Mouse (Mus musculus): ENCODE data around the gene Stx11.

Stx11 gene

DNA sequence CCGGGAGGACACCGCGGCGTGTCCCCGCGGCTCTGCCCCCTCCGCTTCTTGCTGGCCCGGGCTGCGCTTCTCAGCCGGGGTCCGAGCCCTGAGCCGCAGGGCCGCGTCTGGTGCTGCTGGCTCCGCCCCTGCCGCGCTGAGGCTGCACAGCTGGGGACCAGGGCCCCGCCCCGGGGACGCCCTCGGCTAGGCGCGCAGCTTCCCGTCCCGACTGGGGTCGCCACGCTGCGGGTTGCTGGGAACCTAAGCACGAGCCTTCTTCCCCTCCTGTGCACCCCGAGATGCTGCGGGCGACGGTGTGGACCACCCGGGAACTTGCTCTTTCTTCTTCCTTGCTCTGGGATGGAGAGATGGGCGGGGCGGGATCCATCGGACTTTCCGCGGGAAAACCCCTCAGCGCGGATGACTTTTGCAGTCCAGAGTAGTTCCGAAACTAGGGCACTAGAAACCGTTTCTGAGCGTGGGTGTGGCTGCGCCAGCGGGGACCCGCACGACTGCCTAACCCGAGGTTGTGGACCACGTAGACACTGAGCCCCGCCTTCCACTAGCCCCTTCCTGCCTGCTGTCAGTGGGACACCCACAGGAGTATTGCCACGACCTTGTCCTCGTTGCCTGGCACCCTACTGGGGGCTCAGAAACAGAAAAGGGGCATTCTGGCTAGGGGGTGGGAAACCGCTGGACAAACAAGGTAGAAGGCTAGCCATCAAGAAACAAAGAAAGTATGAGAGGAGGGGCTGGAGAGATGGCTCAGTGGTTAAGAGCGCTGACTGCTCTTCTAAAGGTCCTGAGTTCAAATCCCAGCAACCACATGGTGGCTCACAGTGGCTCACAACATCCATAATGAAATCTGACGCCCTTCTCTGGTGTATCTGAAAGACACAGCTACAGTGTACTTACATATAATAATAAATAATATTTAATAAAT, at the start of gene Stx11:
Gene Stx11 (minus strand): TSS at position 148 of the 925 bp plus-strand sequence.
- in situ Hi-C loops (cut with MboI; ENCODE audit: unreplicated experiment in 2 of 2): no loop called here

DNA sequence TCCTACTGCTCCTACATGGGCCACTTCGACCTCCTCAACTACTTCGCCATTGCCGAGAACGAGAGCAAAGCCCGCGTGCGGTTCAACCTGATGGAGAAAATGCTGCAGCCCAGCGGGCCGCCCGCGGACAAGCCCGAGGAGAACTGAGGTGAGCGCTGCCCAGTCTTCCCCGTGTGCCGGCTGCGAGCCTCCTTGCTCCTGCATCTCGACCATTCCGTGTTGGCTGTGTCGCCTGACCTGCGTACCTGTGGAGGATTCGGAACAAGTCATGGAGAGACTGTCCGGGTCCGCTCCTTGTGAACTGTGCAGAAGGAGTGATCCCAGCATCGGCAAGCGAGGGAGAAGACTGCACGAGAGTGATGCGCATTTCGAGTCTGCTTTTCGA, 44.6 kb upstream of the Stx11 start:
- in situ Hi-C loops (cut with MboI; ENCODE audit: unreplicated experiment in 2 of 2): loop anchor here (5.0 to 25.0 kb wide), 3 partner anchors 539 to 1704 kb away; partner anchors contain the start of genes Gje1 (in 1 of the 2), Nmbr (in 1 of the 2) and Vta1 (in 1 of the 2)

DNA sequence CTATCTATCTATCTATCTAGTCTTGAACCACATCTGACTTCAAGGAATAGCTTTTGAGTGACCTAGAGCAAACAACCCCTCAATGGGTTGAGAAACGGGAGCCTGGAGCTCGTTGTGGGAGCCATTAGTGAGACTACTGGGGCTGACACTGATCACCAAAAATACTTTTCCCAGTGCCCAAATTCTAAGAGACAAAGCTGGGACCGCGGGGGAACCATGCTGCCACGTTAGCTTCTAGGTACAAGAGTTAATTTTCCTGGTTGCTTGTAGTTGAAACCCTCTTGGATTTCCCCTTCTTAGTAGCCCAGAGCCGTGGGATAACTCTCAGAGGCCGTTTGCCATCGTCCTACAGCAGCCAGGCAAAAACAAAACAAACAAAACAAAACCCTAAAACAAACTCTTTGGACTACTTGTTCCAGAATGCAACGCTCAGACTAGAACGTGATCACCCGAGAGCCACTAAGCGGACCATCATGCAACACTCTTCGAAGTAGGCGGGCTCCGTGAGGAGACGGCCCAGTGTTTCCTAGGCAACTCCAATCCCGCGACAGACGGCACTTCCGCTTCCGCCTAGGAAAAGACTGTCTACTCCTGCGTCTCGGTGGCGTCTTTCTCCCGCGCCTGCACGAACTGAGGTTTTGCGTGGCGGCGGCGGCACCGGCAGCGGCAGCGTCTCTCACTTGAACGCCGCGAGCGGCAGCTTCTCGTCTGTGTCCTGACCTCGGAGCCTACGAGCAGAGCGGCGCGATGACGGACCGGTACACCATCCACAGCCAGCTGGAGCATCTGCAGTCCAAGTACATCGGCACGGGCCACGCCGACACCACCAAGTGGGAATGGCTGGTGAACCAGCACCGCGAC, 44.0 kb upstream of the Stx11 start:
- in situ Hi-C loops (cut with MboI; ENCODE audit: unreplicated experiment in 2 of 2): loop anchor here (5.0 to 25.0 kb wide), 3 partner anchors 539 to 1704 kb away; partner anchors contain the start of genes Gje1 (in 1 of the 2), Nmbr (in 1 of the 2) and Vta1 (in 1 of the 2)

DNA sequence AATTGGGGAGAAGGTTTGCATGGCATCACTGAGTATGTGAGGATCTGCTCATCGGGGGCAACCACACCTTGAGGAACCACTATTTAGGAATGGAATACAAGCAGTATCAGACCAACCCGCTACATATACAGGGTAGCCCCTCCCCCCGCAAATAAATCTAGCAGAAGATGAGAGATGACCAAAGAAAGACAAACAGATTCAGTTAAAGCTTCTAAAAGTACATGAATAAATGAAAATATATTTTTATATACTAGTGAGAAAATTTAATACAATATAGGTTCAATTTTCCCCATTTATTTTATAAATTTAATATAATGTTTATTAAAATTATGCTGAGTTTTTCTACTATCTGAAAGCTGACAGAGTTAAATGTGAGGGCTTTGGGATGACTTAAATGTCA, 40.9 kb upstream of the Stx11 start, which contains the start of gene Sf3b5:
Gene Sf3b5 (plus strand): TSS at position 301 of the 400 bp plus-strand sequence.
- in situ Hi-C loops (cut with MboI; ENCODE audit: unreplicated experiment in 2 of 2): loop anchor here (5.0 to 25.0 kb wide), 3 partner anchors 542 to 1707 kb away; partner anchors contain the start of genes Gje1 (in 1 of the 2), Nmbr (in 1 of the 2) and Vta1 (in 1 of the 2)

DNA sequence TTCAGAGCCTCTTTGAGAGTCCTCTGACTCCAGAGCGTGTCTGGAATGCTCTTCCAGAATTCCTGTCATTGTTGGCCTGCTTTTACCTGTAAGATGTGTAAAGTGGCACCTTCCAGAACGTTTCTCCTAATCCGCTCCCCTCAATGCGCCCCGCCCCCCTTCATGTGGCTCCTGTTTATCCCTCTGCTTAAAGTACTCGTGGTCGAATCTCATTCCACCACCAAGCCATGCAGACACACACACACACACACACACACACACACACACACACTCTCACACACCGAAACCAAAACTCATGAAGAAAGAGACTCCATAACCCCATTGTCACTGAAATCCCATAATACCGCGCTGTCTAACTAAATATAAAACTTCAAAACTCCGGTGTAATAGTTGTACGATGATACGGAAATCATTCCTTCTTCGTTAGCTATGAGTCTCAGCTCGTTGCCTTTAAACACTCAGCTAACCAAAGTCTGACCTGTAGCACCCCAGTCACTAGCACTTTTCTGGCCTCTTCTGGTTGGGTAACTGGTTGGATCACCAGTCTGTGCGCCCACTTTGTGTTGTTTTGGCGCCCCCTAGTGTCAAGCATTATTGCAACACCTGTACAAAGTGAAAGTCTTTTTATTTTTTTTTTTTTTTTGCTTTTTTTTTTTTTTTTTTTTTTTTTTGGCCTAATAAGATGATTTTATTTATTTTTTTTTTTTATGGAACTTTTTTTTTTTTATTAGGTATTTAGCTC, 32.8 kb upstream of the Stx11 start:
- in situ Hi-C loops (cut with MboI; ENCODE audit: unreplicated experiment in 2 of 2): loop anchor here (10.0 to 25.0 kb wide), 4 partner anchors 72 to 1635 kb away; no protein-coding TSS in a partner anchor

DNA sequence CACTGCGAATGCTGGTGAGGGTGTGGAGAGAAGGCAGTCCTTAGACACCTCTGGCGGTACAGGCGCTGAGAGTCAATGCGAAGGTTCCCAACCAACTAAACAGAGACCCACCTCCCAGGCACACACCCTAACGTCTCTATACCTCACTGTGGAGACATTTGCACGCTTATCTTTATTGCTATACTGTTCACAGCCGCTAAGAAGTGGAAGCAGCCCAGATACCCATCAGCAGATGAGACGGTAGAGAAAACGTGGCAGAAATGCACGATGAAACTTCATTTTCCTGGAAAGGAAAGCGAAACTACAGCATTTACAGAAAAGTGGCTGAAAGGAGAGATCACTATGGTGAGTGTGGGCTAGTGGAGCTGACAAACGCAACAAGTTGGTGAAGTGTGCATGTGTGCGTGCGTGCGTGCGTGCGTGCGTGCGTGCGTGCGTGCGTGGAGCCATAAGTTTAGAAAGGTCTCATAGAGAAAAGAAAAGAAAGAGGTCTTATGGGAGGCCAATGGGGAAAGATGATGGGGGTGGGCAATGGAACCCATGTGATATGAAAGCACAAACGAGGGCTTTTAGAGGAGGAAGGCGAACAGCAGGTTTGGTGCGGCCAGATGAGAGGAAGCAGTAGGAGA, 29.4 kb upstream of the Stx11 start:
- in situ Hi-C loops (cut with MboI; ENCODE audit: unreplicated experiment in 2 of 2): loop anchor here (5.0 to 25.0 kb wide), 5 partner anchors 69 to 1631 kb away; no protein-coding TSS in a partner anchor

DNA sequence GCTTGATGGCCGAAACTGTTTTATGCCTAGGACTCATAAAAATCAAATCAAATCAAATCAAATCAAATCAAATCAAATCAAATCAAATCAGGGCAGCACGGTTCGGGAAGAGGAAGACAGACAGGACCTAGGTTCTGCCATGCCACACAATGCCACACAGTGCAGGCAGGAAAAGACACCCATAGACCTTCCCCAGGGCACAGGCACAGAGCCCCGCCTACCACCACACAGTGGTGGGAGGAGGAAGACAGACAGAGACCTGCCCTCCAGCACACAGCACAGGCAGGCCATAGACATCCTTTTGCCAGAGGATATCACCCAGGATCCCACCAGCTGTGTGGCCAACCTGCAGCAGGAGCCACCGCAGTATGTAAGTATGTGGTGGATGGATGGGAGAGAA, 27.9 kb upstream of the Stx11 start:
- in situ Hi-C loops (cut with MboI; ENCODE audit: unreplicated experiment in 2 of 2): loop anchor here (5.0 to 25.0 kb wide), 5 partner anchors 67 to 1630 kb away; no protein-coding TSS in a partner anchor

DNA sequence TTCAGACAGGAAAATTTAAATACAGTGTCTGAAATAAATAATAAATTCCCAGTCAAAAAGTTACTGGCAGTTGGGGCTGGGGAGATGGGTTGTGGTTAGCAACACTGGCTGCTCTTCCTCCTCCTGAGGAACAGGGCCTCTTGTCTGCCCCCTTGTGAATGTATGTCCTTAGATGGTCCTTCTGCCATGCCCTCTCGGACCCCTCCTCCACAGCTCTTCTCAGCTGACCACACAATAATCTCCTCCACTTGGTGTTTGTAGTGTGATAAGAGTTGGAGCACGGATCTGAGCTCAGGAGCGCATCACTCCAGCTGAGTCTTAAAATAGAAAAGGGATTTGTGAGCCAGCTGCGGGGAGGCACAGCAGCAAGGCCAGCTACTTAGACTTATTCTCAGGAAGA, 22.8 kb upstream of the Stx11 start:
- in situ Hi-C loops (cut with MboI; ENCODE audit: unreplicated experiment in 2 of 2): loop anchor here (5.0 to 25.0 kb wide), 4 partner anchors 62 to 1625 kb away; no protein-coding TSS in a partner anchor

DNA sequence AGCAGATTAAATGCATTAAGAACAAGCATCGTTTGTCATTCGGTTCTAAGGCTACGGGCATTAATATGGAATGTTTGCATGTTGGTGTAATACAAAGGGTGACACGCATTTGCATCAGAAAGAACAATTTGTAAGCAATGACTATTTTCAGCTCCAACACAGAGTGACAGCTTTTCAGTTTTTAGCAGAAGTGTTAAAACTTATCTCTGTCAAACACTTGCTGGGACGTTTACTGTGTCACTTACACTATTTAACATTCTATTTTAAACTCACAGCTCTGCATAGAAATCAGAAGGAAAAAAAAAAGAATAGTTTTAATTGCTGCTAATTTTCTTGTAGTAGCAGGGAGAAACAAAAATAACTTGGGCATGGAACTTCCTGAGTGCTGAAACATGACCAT, 22.4 kb upstream of the Stx11 start:
- in situ Hi-C loops (cut with MboI; ENCODE audit: unreplicated experiment in 2 of 2): loop anchor here (5.0 to 25.0 kb wide), 4 partner anchors 62 to 1624 kb away; no protein-coding TSS in a partner anchor

DNA sequence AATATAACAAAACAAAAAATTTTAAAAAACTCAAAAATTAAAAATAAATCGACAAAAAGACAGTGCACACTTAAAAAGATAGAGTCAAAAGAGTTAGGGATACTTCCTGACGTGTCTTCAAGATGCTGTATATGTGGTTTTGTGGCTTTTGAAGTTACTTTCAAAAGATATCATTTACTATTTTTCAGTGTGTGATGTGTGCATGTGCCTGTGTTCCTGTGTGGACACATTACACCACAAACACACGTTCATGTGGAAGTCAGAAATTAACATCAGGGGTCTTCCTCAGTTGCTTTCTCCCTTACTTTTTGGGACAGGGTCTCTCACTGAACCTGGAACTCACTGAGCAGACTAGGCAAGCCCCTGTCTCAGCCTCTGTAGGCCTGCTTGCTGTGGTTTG, 20.9 kb upstream of the Stx11 start:
- in situ Hi-C loops (cut with MboI; ENCODE audit: unreplicated experiment in 2 of 2): loop anchor here (5.0 to 25.0 kb wide), 4 partner anchors 60 to 1623 kb away; no protein-coding TSS in a partner anchor

DNA sequence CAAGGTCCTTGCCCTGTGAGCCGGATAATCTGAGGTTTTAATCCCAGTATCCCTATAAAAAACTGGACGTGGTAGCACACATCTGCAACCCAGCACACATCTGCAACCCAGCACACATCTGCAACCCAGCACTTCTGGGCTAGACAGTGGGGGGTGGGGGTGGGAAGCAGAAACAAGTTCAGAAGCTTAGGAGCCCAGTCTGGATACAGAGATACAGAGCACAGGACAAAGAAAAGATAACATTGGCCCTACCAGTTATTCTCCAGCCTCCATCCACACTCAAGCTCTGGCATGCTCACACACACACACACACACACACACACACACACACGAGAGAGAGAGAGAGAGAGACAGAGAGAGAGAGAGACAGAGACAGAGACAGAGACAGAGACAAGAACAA, 19.4 kb upstream of the Stx11 start:
- in situ Hi-C loops (cut with MboI; ENCODE audit: unreplicated experiment in 2 of 2): loop anchor here (10.0 to 25.0 kb wide), 3 partner anchors 59 to 1621 kb away; no protein-coding TSS in a partner anchor

DNA sequence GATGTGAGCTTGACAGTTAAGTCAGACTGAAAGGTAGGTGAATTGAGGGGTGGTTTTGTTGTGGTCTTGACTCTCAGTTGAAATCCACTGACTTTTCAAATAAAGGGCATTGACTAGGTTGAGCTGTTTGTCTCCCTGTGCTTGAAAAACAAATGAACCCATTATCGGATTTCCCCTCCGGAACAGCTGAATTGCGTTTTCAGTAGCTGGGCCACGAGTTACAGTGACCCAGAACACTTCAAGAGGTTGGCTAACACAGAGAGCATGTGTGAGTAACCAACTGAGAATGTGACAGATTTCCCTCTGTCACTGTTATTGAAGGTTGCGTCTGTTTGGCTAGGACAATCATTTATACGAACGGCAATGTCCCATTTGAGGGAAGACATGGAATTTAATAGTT, 17.0 kb upstream of the Stx11 start:
- in situ Hi-C loops (cut with MboI; ENCODE audit: unreplicated experiment in 2 of 2): loop anchor here (10.0 to 25.0 kb wide), 3 partner anchors 56 to 1619 kb away; no protein-coding TSS in a partner anchor

DNA sequence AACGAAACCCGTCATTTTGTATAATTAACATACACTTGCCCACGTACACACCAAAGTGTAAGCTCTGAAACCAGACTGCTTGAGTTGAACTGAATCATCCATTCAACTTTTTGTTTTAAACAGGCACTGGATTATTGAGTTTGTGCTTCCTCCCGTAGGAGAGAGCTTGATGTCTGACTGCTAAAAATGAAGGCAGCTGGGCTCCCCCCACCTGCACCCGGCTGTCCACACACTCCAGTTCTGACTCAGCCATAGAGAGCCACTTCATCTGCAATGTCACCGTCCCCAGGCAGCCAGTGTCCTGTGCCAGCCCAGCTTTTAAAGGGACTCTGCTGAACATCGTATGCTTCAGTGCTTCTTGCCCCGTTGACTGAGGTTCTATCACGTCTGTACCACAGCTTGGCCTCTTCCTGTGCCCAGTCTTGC, 13.7 kb upstream of the Stx11 start:
- in situ Hi-C loops (cut with MboI; ENCODE audit: unreplicated experiment in 2 of 2): loop anchor here (25.0 kb wide), 2 partner anchors 1515 to 1615 kb away; no protein-coding TSS in a partner anchor

DNA sequence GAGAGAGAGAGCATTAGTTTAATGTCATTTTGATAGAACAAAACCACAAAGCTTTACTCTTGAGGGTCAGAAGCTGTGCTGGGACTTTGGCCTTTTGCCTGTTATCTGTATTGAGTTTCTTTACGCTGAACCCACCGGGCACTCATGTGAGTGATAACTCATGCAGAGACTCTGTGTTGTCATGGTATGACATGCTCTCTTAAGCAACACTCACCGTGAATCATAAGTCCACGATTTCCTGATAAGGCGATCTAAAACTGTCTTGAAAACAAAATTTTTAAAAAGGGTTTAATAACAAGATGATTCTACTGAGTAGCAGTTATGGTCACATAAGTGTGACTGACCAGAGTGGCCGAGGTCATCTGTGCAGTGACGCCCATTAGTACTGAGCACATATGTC, 12.5 kb upstream of the Stx11 start:
- in situ Hi-C loops (cut with MboI; ENCODE audit: unreplicated experiment in 2 of 2): loop anchor here (25.0 kb wide), 2 partner anchors 1514 to 1614 kb away; no protein-coding TSS in a partner anchor

DNA sequence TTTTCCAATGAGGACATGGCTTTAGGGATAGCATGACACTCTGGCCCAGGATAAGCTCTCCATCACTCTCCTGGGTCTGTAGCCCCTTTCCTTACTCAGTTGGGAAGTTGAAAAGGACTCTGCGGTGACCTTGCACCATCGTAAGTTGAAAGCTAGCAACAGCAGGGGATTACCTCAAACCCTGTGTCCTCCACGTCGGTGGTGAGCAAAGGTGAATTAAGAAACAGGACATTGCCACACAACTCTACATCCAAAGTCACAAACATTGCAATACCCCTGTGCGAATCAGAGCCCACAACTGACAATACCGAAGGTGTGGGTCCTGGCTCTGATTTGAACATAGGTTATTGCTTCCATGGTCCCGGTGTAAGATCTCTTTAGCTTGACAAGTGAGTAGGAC, 11.9 kb upstream of the Stx11 start:
- in situ Hi-C loops (cut with MboI; ENCODE audit: unreplicated experiment in 2 of 2): loop anchor here (25.0 kb wide), 2 partner anchors 1514 to 1614 kb away; no protein-coding TSS in a partner anchor

DNA sequence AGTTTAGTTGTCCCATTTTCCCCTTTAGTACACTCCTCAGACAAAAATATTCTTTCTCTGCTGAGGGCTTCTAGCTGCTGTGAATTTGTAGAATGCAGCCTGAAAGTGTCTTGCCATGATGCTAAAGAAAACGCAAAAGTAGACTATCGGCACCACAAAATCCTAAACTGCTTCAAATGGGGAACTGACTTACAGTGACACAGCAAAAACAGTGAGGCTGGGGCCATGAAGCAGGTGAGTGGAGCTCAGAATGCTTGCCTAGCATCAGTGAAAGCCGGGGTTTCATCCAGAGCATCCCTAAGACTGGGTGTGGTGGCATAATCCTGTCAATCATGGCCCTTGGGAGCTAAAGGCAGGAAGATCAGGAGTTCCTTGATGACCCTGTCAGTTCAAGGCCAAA, 11.4 kb upstream of the Stx11 start:
- in situ Hi-C loops (cut with MboI; ENCODE audit: unreplicated experiment in 2 of 2): loop anchor here (25.0 kb wide), 2 partner anchors 1513 to 1613 kb away; no protein-coding TSS in a partner anchor

DNA sequence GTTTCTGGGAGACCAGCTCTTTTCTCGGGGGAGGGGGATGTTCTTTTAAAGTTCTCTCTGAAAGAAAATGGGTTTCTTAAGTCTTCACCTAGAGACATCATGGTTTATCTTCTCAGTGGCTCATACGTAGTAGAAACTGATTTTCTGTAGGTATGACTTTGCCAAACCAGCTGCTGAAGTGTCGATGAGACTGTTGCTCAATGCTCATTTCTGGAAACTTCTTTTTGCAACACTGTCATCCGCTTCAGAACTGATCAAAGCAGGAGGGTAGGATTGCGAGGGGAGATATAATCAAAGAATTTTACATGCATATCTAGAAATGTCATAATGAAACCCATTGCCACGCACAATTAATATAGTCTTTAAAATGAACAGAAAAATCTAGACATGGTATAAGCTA, 10.5 kb upstream of the Stx11 start:
- in situ Hi-C loops (cut with MboI; ENCODE audit: unreplicated experiment in 2 of 2): no loop called here

DNA sequence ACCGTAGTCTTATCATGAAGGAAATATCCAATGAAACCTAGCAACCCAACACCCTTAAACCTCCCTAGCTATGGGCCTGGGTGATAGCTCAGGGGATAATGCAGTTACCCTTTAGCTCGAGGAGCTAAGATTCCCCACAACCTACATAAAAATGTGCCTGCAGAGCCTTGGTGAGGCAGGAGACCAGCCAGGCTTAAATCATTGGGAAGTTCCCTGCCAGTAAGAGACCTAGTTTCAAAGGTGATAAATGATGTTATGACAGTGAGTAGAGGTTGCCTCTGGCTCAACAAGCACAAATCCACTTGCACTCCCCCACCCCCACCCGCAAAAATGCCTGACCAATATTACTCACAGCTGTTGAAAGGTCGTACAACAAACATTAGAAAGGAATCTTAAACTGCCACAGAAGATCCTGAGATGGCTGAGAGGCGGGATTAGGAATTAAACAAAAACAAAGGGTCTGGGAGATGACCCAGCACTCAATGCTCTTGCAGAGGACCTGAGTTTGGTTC, 1.6 kb upstream of the Stx11 start:
- in situ Hi-C loops (cut with MboI; ENCODE audit: unreplicated experiment in 2 of 2): no loop called here

Data from v-Abl transformed pro-B cells (cell line).